Mouse (Mus musculus): ENCODE results near the gene Ly6g5c. TPM values are rescaled to one million over a fixed set of nuclear protein-coding genes. Genes with fewer than 3 reads are reported as not detected.
A peak's percentile ranks its signal among the peaks of the same experiment; 100 is the strongest.

The Ly6g5c gene
- polyA plus RNA-seq, 1 experiment from 2014 or later: not detected

DNA sequence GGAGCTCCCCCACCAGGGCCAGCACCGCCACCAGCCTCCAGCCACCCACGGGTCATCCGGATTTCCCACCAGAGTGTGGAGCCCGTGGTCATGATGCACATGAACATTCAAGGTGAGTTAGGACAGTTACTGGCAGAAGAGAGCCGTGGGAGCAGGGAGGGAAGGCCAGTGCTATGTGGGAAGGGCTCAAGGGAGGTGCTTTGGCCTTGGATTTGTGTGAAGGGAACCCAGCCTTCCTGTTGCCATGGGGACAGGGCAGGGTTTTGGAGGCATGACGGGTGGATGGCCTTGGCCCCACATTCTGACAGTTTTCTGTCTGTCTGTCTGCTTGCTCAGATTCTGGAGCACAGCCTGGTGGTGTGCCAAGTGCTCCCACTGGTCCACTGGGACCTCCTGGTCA, 33.9 kb downstream of the Ly6g5c start:
- Histone ChIP-seq H3K4me3 (ENCODE audit: low read depth, low read length) (no peak overlapping the region), H3K9me3 (ENCODE audit: control insufficient read depth) (no peaks in the 10 kb centered on the region), H3K27ac (ENCODE audit: low read depth, low read length) (no peak overlapping the region), H3K4me1 (replicated peaks; ENCODE audit: control insufficient read depth, insufficient read depth, low read length) (0 out of 2 replicates have a peak, but pooled peaks cover 4% of the 10 kb centered on the region), H3K27me3 (replicated peaks; ENCODE audit: control insufficient read depth, insufficient read depth, low read length) (no peaks in the 10 kb centered on the region), H3K9ac (ENCODE audit: low read depth, low read length) (no peak overlapping the region), H3K4me2 (replicated peaks; ENCODE audit: low read depth) (no peak overlapping the region), H3K36me3 (ENCODE audit: control insufficient read depth, insufficient read depth) (peaks cover 86% of the 10 kb centered on the region)
- TF ChIP-seq CTCF (IDR thresholded peaks at IDR 0.05; ENCODE audit: low read depth): no peak
- 88% methylated on average over 6 of the region's 6 CpGs for WGBS
- no peak for ATAC-seq

DNA sequence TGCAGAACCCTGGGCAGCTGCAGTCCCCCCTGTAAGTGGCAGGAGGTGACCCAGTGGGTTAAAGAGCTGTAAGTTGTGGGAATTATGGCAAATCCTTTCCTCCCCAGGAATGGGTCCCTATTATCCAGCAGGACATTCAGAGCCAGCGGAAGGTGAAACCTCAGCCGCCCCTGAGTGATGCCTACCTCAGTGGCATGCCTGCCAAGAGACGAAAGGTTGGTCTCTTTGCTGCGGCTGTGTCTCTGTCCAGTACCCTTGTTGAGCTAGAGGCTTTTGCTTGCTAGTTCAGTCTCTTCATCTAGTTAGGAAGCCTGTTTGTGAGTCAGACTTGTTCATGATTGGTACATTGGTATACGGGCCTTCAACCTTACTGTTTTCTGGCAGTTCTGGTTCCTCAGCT, 38.1 kb downstream of the Ly6g5c start:
- H3K27ac ChIP-seq (ENCODE audit: low read depth, low read length): no peak overlapping the region; the same call in 1 of the 2 replicates
- H3K27me3 ChIP-seq (replicated peaks; ENCODE audit: control insufficient read depth, insufficient read depth, low read length): no peaks in the 10 kb centered on the region
- H3K4me1 ChIP-seq (replicated peaks; ENCODE audit: control insufficient read depth, insufficient read depth, low read length): no peaks in the 10 kb centered on the region
- H3K36me3 ChIP-seq (ENCODE audit: control insufficient read depth, insufficient read depth): peaks cover 96% of the 10 kb centered on the region
- no peak overlapping the region for H3K9ac ChIP-seq (ENCODE audit: low read depth, low read length)
- H3K9me3 ChIP-seq (ENCODE audit: control insufficient read depth): no peaks in the 10 kb centered on the region
- WGBS: 75% methylated on average over 5 of the region's 5 CpGs
- no peak for TF ChIP-seq CTCF (IDR thresholded peaks at IDR 0.05; ENCODE audit: low read depth)
- no peak for ATAC-seq
- no peak overlapping the region for H3K4me2 ChIP-seq (replicated peaks; ENCODE audit: low read depth)
- H3K4me3 ChIP-seq (ENCODE audit: low read depth, low read length): no peak overlapping the region

DNA sequence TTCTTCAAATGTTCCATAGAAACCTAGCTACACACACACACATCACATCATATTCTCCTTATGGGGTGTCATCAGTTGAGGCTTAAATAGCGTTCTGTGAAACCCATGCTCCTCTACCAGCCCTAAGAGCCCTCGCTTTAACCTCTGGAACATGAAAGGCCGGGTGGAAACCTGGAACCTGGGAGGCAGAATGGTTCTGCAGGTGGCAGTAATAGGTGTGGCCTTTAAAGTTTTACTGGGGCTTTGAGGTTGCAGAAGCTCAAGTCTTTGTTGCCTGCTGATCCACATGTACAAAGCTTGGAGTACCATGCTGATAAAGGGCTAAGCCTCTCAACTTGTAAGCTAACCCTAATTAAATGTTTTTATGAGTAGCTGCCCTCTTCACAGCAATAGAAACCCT, 39.3 kb downstream of the Ly6g5c start:
- no peaks in the 10 kb centered on the region for H3K27me3 ChIP-seq (replicated peaks; ENCODE audit: control insufficient read depth, insufficient read depth, low read length)
- H3K4me1 ChIP-seq (replicated peaks; ENCODE audit: control insufficient read depth, insufficient read depth, low read length): no peaks in the 10 kb centered on the region
- no peaks in the 10 kb centered on the region for H3K9me3 ChIP-seq (ENCODE audit: control insufficient read depth)
- no peak overlapping the region for H3K9ac ChIP-seq (ENCODE audit: low read depth, low read length)
- no peak overlapping the region for H3K4me3 ChIP-seq (ENCODE audit: low read depth, low read length)
- no peak overlapping the region for H3K4me2 ChIP-seq (replicated peaks; ENCODE audit: low read depth)
- H3K36me3 ChIP-seq (ENCODE audit: control insufficient read depth, insufficient read depth): peaks cover 95% of the 10 kb centered on the region
- no peak overlapping the region for H3K27ac ChIP-seq (ENCODE audit: low read depth, low read length)
- no peak for TF ChIP-seq CTCF (IDR thresholded peaks at IDR 0.05; ENCODE audit: low read depth)
- no peak for ATAC-seq
- WGBS: 43% methylated on average over 3 of the region's 3 CpGs

DNA sequence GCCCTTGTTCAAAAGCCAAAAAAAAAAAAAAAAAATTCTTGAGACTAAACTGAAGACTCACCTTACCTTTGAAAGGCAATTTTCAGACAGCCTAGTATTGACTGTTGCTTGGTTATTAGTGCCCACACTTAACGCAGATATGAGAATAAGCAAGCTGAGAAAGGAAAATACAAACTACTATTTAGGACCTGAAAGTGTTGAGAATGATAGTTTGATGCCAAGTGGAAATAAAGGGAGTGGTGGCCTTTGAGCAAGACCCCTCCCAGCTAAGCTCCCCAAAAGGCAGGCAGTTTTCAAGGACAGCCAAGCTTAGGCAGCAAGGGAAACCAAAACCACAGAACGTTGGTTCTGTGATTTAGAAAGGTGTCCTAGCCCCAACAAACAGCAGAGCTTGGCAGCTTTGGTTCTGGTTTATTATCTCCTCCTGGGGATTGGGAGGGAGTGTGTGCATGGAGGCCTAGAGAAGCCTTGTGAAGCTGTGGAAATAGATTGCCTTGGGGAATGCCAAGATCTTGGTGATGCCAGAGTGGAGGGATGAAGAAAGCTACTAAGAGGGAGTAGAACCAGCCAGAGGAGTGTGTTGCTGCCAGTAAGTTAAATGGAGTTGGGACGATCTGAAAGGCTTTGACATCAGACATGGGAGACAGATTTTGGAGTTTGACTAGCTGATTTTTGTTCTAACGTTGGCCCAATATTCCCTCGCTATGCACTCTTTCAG, 40.0 kb downstream of the Ly6g5c start:
- TF ChIP-seq CTCF (IDR thresholded peaks at IDR 0.05; ENCODE audit: low read depth): no peak
- H3K9ac ChIP-seq (ENCODE audit: low read depth, low read length): no peak overlapping the region
- peak overlapping the region; percentile 11; the same call in 1 of the 2 replicates for H3K27ac ChIP-seq (ENCODE audit: low read depth, low read length)
- H3K4me2 ChIP-seq (replicated peaks; ENCODE audit: low read depth): no peak overlapping the region
- no peaks in the 10 kb centered on the region for H3K9me3 ChIP-seq (ENCODE audit: control insufficient read depth)
- no peaks in the 10 kb centered on the region for H3K27me3 ChIP-seq (replicated peaks; ENCODE audit: control insufficient read depth, insufficient read depth, low read length)
- 65% methylated on average over 5 of the region's 5 CpGs for WGBS
- peaks cover 95% of the 10 kb centered on the region for H3K36me3 ChIP-seq (ENCODE audit: control insufficient read depth, insufficient read depth)
- no peaks in the 10 kb centered on the region for H3K4me1 ChIP-seq (replicated peaks; ENCODE audit: control insufficient read depth, insufficient read depth, low read length)
- no peak overlapping the region for H3K4me3 ChIP-seq (ENCODE audit: low read depth, low read length)
- ATAC-seq: no peak

DNA sequence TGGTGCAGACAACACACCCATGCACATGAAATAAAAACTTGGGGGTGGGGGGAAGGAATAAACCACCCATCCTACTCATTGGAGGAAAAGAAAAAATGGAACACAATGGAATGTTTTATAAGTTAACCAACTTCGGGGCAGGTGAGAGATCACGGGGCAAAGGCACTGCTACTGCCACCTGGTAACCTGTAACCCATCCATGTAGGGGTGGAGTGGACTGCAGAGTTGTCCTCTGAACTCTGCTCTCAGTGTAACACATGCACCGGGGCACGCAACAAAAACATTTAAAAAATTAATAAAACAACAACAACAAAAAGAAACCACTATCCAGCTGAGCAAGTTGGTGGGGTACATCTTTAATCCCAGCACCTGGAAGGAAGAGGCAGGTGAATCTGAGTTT, 44.0 kb downstream of the Ly6g5c start:
- H3K4me1 ChIP-seq (replicated peaks; ENCODE audit: control insufficient read depth, insufficient read depth, low read length): no peaks in the 10 kb centered on the region
- H3K4me3 ChIP-seq (ENCODE audit: low read depth, low read length): no peak overlapping the region
- ATAC-seq: no peak
- no peaks in the 10 kb centered on the region for H3K9me3 ChIP-seq (ENCODE audit: control insufficient read depth)
- peaks cover 95% of the 10 kb centered on the region for H3K36me3 ChIP-seq (ENCODE audit: control insufficient read depth, insufficient read depth)
- no peak overlapping the region for H3K27ac ChIP-seq (ENCODE audit: low read depth, low read length)
- no peak for TF ChIP-seq CTCF (IDR thresholded peaks at IDR 0.05; ENCODE audit: low read depth)
- H3K4me2 ChIP-seq (replicated peaks; ENCODE audit: low read depth): no peak overlapping the region
- H3K27me3 ChIP-seq (replicated peaks; ENCODE audit: control insufficient read depth, insufficient read depth, low read length): no peaks in the 10 kb centered on the region
- 93% methylated on average over 4 of the region's 4 CpGs for WGBS
- no peak overlapping the region for H3K9ac ChIP-seq (ENCODE audit: low read depth, low read length)

DNA sequence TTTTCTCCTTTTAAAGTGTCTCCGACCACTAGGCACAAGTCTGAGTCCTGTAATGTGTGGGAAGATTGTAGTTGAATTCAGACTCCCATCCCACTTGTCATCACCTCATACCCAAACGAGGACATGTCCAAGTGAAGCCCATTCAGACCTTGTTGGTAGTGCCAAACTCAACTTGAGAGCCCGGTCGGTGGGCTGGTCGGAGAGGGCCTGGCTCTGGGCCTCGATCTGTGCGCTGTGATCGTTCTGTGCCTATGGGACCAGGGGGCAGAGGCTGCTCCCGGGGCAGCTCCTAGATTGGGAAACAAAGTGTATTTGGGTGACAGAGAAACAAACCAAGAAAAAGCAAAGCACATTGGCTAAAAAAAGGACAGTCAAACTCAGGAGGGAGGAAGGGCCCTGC, 45.0 kb downstream of the Ly6g5c start:
- no peak for TF ChIP-seq CTCF (IDR thresholded peaks at IDR 0.05; ENCODE audit: low read depth)
- H3K9me3 ChIP-seq (ENCODE audit: control insufficient read depth): no peaks in the 10 kb centered on the region
- no peak overlapping the region for H3K9ac ChIP-seq (ENCODE audit: low read depth, low read length)
- no peak overlapping the region for H3K4me2 ChIP-seq (replicated peaks; ENCODE audit: low read depth)
- no peak for ATAC-seq
- H3K4me3 ChIP-seq (ENCODE audit: low read depth, low read length): no peak overlapping the region
- peaks cover 96% of the 10 kb centered on the region for H3K36me3 ChIP-seq (ENCODE audit: control insufficient read depth, insufficient read depth)
- no peak overlapping the region for H3K27ac ChIP-seq (ENCODE audit: low read depth, low read length)
- no peaks in the 10 kb centered on the region for H3K4me1 ChIP-seq (replicated peaks; ENCODE audit: control insufficient read depth, insufficient read depth, low read length)
- no peaks in the 10 kb centered on the region for H3K27me3 ChIP-seq (replicated peaks; ENCODE audit: control insufficient read depth, insufficient read depth, low read length)
- WGBS: 87% methylated on average over 9 of the region's 9 CpGs

All from intestine, postnatal 0 days (tissue).